Mouse (Mus musculus): ENCODE measurements around the gene BC035044.
A peak's percentile ranks its signal among the peaks of the same experiment; 100 is the strongest.
"Not testable (repeated sequence)": the region's sequence is repeated elsewhere in the genome, so short reads cannot be mapped to it uniquely, and the experiment has no call there.

BC035044 gene

GRCm38 (mm10) chr6:128851151-128851550 lies 39.8 kb downstream of the BC035044 start:
- DNase-seq (ENCODE audit: low read depth, low spot score): no peak

- DNase-seq (ENCODE audit: low read depth, low spot score): no peak
Observed at GRCm38 (mm10) chr6:128850671-128851070, 40.3 kb downstream of the BC035044 start.

DNA sequence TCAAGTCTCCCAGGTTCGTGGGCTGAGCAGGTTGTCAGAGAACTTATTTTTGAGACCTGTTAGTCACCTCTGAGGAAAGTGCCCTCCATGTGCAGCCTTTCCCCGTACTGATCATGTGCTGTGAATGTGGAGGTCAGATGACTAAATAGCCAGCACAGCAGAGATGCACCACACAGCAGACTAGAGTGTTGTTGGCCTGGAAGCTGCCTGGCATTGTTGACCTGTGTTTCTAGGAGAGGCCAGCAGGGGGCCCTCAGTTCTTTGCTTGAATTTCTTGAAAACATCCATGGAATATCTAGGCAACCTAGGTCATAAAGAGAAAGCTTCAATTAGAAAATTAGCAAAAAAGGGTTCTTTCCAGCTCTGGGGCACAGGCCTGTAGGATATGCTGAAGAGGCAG lies 41.0 kb downstream of the BC035044 start:
- DNase-seq (ENCODE audit: low read depth, low spot score): peak; percentile 67

DNA sequence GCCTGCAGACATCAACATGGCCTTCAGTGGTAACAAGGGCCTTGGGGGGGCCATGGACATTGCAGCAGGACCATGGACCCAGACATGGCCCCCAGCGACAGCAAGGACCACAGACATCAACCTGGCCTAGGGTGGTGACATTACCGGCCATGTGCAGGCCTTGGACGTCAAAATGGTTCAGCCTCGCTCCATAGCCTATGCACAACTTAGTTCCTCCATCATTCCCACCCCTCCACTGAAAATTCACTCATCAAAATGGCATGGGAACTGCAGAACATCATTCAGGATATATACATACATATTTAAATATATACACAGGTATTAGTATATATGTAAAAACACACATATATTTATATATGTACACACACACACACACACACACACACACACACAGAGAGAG lies 43.5 kb downstream of the BC035044 start:
- no peak for DNase-seq (ENCODE audit: low read depth, low spot score)

- DNase-seq (ENCODE audit: low read depth, low spot score): no peak
Observed at GRCm38 (mm10) chr6:128845998-128846542, 44.9 kb downstream of the BC035044 start.

GRCm38 (mm10) chr6:128845319-128845979 lies 45.5 kb downstream of the BC035044 start:
- peak; percentile 96 for DNase-seq (ENCODE audit: low read depth, low spot score)

- no peak for DNase-seq (ENCODE audit: low read depth, low spot score)
Observed at GRCm38 (mm10) chr6:128844586-128845080, 46.3 kb downstream of the BC035044 start.

DNA sequence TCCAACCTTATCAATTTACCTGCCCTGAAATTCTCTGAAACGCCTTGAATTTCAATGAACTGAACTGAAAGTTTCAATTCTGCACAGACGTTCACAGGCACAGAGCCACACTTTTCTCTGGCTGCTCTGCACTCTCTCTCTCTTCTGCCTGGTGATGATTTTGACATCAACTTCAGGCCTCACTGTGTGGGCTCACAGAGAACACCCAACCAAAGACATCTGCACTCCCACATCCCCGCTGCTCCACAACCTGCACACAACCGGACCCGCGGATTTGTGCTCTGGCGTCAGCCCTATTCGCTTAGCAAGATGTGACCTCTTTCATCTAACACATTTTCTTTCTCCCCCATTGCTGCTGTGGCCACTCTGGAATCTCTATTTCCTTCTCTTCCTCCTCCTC lies 46.8 kb downstream of the BC035044 start:
- DNase-seq (ENCODE audit: low read depth, low spot score): no peak

DNA sequence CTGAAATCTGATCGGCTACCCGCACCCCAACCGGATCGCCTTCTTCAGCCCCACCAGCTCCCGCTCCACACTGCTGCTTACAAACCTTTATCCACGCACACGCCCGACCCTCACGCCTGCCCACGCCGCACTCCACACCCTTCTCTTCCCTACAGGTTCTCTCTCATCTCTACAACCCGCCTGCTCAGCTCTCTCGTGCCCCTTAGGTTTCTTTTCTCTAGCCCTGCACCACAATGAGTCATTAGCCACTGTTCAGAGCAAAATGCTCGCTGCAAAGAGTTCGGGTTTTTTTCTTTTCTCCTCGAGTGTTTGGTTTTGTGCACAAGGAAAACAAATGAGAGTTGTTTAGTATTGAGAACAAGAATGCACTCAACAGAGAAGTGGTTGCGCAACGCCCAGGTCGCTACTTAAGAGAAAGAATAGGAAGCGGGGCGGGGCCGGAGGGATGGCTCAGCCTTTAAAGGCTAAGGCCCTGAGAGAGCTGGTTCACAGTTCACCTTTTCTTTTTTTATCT lies 47.4 kb downstream of the BC035044 start:
- DNase-seq (ENCODE audit: low read depth, low spot score): peak; percentile 95

DNA sequence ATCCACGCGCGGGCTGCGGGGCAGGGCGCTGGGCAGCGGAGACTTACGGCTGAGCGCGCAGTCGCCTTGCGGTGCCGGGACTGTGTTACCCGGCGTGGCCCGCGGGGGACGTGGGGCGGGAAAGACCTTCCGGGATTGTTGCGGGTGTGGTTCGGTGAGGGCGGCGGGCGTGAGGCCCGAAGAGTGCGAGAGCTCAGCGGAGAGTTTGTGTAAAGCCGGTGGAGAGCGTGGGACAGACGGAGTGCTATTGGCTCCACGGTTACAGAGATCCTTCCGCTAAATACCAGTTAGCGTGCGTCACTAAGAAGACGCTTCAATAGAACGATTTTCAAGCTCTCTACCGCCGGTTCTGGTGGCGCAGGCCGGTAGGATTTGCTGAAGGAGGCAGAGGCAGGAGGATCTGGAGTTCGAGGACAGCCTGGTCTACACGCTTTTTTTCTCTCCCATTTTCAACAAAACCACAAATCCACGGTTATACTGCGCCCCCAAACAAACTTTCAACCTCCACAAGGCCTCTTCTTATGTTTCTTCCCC lies 47.9 kb downstream of the BC035044 start:
- DNase-seq (ENCODE audit: low read depth, low spot score): peak; percentile 98

DNA sequence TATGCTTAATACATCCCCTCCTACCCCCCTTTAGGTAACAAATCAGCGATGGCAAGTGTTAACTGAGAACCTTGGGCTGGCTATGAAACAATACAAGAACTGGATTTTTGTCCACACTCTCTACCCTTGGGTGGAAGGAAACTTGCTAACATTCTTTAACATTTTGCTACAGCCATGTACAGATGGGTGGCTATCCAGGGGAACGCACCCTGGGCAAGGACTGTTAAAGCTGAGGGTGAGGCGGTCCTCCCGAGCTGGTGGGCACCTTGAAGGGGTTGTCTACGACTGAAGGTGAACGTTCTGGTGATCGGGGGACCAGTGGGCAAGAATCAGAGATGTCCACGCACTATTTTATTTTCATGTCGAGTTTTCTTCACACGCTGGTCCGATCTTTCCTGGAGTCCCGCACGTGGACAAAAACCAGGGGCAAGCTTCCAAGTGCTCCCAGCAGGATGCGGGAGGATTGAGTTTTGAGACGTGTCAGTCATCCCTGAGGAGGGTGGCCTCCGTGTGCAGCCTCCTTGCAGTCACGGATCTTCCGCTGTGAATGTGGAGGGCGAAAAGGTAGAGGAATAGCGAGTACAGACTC lies 48.5 kb downstream of the BC035044 start:
- peak; percentile 74 for DNase-seq (ENCODE audit: low read depth, low spot score)

DNA sequence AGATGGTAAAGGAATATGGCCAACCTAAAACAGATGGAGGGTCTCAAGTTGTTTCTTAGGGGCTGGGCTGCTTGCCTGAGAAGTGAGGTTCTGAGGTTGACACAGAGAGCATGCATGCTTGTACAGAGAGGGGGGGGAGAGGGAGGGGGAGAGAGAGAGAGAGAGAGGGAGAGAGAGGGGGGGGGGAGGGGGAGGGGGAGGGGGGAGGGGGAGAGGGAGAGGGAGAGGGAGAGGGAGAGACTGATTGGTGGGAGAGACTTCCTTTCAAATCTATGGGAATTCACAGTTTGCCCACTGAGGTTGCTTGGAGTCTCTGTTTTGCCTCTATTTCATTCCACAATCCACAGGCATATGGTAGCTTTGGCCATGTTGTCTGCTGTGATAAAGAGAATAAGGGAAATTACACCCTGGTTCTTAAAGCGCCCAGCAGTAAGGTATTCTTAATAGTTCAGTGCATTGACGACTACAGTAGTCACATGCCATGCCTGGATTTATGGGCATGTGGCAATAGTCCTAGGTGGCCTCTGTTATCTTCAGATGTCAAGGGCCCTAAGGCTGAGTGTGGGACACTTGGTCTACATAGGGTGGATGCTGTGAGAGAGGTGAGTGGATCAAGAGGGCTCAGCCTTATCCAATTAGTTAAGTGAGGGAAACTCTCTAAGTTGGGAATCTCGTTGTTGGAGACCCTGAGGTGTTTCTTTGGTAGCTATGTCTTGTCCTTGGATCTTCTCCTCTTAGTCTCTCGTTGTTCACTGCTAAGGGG lies 49.4 kb downstream of the BC035044 start:
- peak; percentile 42 for DNase-seq (ENCODE audit: low read depth, low spot score)

DNA sequence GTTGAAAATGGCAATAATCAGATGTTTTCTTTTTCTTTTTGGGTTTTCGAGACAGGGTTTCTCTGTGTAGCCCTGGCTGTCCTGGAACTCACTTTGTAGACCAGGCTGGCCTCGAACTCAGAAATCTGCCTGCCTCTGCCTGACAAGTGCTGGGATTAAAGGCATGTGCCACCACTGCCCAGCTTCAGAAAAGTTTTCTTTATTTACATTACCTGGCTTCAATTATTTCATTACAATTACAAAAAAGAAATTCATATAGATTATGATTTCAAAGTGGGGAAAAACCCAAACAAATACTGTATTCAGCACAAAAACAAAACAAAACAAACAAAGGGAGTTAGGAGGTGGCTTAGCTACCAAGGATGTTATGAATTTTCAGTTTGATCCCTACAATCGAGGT lies 50.3 kb downstream of the BC035044 start:
- DNase-seq (ENCODE audit: low read depth, low spot score): not testable (repeated sequence)

GRCm38 (mm10) chr6:128839921-128840320 lies 51.0 kb downstream of the BC035044 start:
- DNase-seq (ENCODE audit: low read depth, low spot score): peak; percentile 85

GRCm38 (mm10) chr6:128839266-128839771 lies 51.6 kb downstream of the BC035044 start:
- DNase-seq (ENCODE audit: low read depth, low spot score): peak; percentile 96

DNA sequence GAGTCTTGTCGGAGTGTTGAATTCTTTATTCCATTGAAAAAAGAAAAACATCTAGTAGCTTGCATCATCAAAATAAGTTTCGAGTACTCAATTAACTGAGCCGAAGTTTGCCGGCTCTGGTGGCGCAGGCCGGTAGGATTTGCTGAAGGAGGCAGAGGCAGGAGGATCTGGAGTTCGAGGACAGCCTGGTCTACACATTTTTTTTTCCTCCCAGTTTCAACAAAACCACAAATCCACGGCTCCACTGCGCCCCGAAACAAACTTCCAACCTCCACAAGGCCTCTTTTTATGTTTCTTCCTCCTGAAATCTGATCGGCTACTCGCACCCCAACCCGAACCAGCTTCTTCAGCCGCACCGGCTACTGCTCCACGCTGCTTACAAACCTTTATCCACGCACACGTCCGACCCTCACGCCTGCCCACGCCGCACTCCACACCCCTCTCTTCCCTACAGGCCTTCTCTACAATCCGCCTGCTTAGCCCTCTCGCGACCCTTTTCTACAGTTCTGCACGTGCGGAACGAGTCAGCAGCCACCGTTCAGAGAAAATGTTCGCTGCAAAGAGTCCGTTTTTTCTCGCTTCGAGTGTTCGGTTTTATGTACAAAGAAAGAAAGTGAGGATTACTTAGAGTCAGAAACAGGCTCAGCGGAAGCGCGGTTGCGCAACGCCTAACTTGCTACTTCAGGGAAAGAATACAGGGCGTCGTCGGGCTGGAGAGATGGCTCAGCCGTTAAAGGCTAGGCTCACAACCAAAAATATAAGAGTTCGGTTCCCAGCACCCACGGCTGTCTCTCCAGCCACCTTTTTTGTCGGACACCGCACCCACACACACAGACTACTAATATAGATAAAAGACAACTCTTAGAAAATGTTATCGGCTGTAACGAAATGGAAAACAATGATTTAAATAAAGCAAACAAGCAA lies 52.3 kb downstream of the BC035044 start:
- DNase-seq (ENCODE audit: low read depth, low spot score): peak; percentile 93

DNA sequence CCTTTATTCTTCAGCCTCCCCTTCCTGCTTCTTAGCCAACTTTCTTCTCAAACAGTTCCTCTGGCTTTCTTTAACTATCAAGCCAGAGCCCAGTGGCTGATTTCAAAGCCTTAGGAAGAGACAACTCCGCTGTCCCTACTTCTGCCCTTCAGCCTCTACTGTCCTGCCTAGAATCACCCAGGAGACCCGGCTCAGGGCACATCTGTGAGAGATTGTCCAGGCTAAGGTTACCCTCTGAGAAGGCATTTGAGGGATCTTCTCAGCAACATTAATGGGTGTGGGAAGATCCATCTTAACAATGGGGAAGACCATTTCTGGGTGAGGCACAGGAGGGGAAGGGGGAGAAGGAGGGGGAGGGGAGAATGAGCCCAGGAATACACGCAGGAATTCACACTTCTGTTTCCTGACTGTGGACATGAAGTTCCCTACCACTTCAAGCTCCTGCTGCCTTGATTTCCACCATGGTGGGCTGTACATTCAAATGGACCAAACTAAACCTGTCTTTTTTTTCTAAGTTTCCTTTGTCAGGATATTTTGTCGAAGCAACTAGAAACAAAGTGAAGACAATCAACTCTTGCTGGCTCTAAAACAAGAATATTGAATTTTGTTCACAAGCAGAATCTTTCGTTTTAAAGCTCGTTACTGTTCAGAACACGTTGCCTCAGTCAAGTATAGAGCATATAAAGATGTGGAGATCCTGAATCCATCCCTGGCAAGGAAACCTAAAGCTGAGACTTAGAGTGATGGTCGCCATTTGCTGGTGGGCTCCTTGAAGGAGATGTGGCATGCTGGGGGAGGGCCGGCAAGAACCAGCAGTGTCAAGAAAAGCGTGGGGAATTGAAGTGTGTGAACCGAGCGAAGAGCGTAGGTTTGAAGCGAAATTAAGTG lies 53.2 kb downstream of the BC035044 start:
- no peak for DNase-seq (ENCODE audit: low read depth, low spot score)

GRCm38 (mm10) chr6:128836955-128837334 lies 54.0 kb downstream of the BC035044 start:
- peak; percentile 77 for DNase-seq (ENCODE audit: low read depth, low spot score)

DNA sequence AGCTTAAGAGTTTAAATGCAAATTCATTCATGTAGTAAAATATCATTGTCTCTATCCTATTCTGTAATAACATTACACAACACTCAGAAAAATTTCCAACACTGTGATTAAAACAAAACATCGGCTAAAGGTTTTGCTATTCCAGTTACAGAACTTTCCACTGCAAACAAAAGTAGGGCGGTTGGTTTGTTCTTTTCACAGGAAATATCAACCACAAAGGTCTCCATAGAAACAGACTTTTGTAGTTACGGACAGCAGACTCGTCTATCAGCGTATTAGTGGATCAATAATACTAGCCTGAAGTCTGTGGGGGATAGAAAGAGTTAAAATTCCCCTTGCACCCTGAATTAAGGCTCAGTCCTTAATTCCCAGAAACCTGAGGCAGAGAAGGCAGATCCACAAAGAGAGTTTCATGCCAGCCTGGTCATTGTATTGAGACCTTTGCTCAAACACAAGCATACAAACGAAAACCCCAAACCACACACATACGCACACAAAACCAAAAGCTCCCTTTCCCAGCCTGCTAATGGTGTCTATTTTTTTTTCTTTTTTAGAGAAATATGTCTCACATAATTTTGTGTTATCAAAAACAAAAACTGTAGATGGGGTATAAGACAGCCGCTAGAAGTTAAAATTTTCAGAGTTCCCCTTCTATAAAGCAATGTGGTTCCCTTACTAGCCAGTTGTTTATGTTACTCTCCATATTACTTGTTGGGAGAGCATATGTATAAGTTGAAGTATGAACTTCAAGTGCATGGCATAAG lies 54.6 kb downstream of the BC035044 start:
- no peak for DNase-seq (ENCODE audit: low read depth, low spot score)

All from A20 (cell line).